ENCODE assay signal across 11 mouse cellular contexts in genomic region chr12:89530679-89531350, GRCm38 (mm10).
DNase-seq lines count a peak whose midpoint lies in the region; ATAC-seq and TF ChIP-seq lines count a peak whose summit lies in the region.
"Had no signal": no experiment of that assay in that cellular context is flagged by ENCODE, and none has a peak within 500 bp of the region (broad histone marks: within the 10 kb centered on the region; RNA-seq: fewer than 3 reads in every experiment).

No protein-coding gene starts in this region.

- H3K4me1 ChIP-seq in cerebellum, adult 2 months (ENCODE audit: control insufficient read depth, insufficient read depth, low read length), result no peaks in the 10 kb centered on the region
- H3K4me1 ChIP-seq in CH12.LX (ENCODE audit: control insufficient read depth in 1 of 2, insufficient read depth in 2 of 2), result no peaks in the 10 kb centered on the region
- peaks cover 4% of the 10 kb centered on the region; the same call in 1 of the 2 replicates for H3K4me1 ChIP-seq in embryonic facial prominence, embryonic 13.5 days

- intact Hi-C loops in left cerebral cortex, postnatal 36 days (cut with DNase I), result no loop called here

- H3K4me2 ChIP-seq in CH12.LX (ENCODE audit: insufficient read depth, low read depth, poor library complexity, severe bottlenecking), result no peak overlapping the region
- H3K4me2 ChIP-seq in embryonic facial prominence, embryonic 13.5 days, result no peak overlapping the region

- ATAC-seq in embryonic facial prominence, embryonic 13.5 days (ENCODE audit: insufficient number of reproducible peaks, insufficient read depth, low FRiP score, low TSS enrichment, low read depth), result no peak

- 41% methylated on average over 4 of the region's 4 CpGs for WGBS in cerebellum, adult 2 months
- WGBS in embryonic facial prominence, embryonic 13.5 days, result 7% methylated on average over 4 of the region's 4 CpGs

- peak; percentile 9 for TF ChIP-seq RAD21 in CH12.LX (IDR thresholded peaks at IDR 0.05; ENCODE audit: low read depth, low read length)

- no peak for DNase-seq in cerebellum, adult 2 months
- DNase-seq in cerebellum, adult 9-11 months, result no peak
- peak; percentile 23 for DNase-seq in CH12.LX (ENCODE audit: extremely low read depth)
- DNase-seq in hindlimb bud, embryonic 11.5 days (ENCODE audit: extremely low spot score, low read depth, low spot score), result peak; percentile 14
- no peak for DNase-seq in spleen, adult 18-20 months
- no peak for DNase-seq in left cerebral cortex, postnatal 36 days (ENCODE audit: low spot score in 2 of 2)
- no peak for DNase-seq in cerebellum, adult 11-12 months
- DNase-seq: cerebellum, postnatal 14 days; gastrocnemius, postnatal 25 days; kidney, adult 18-20 months had no signal

- H3K9ac ChIP-seq in CH12.LX (ENCODE audit: insufficient read depth, low read depth), result no peak overlapping the region
- H3K9ac ChIP-seq in embryonic facial prominence, embryonic 13.5 days, result no peak overlapping the region

- H3K4me3 ChIP-seq in cerebellum, adult 2 months (replicated peaks; ENCODE audit: insufficient read depth, low read depth, low read length), result no peak overlapping the region
- no peak overlapping the region for H3K4me3 ChIP-seq in CH12.LX (replicated peaks in 1 of 3; ENCODE audit: low read depth in 2 of 3, low read length in 2 of 3, poor library complexity in 1 of 3)
- no peak overlapping the region for H3K4me3 ChIP-seq in embryonic facial prominence, embryonic 13.5 days

- TF ChIP-seq EP300 in CH12.LX (IDR thresholded peaks at IDR 0.05; ENCODE audit: low read length), result no peak

- H3K9me3 ChIP-seq in CH12.LX (replicated peaks; ENCODE audit: low read length), result no peaks in the 10 kb centered on the region
- no peaks in the 10 kb centered on the region for H3K9me3 ChIP-seq in embryonic facial prominence, embryonic 13.5 days

- H3K27ac ChIP-seq in cerebellum, adult 2 months (ENCODE audit: insufficient read depth, low read length), result no peak overlapping the region
- H3K27ac ChIP-seq in CH12.LX (ENCODE audit: insufficient read depth, low read depth), result no peak overlapping the region
- H3K27ac ChIP-seq in embryonic facial prominence, embryonic 13.5 days, result peak overlapping the region; percentile 28; the same call in 1 of the 2 replicates

- in situ Hi-C loops in CH12.LX (cut with MboI; ENCODE audit: low pct_ligation_motif_present, low pct_unique_long_range_greater_than_20kb, low sequenced_read_pairs), result no loop called here

- 0 out of 2 replicates have a peak, but pooled peaks have one; percentile 9 for TF ChIP-seq CTCF in cerebellum, adult 2 months (IDR thresholded peaks at IDR 0.05; ENCODE audit: borderline replicate concordance, insufficient read depth, low read depth, low read length)
- TF ChIP-seq CTCF in CH12.LX (conservative IDR thresholded peaks at IDR 0.05 in 1 of 2, IDR thresholded peaks at IDR 0.05 in 1 of 2; ENCODE audit: low read depth in 2 of 2, low read length in 2 of 2), result peak in 1 of 2 experiments; percentile 57; a peak in 2 of 4 replicates

- no peaks in the 10 kb centered on the region for H3K36me3 ChIP-seq in CH12.LX (replicated peaks in 1 of 2; ENCODE audit: control insufficient read depth in 1 of 2, insufficient read depth in 1 of 2, low read length in 1 of 2)
- H3K36me3 ChIP-seq in embryonic facial prominence, embryonic 13.5 days, result no peaks in the 10 kb centered on the region

- TF ChIP-seq POLR2A in cerebellum, adult 2 months (IDR thresholded peaks at IDR 0.05; ENCODE audit: borderline replicate concordance, insufficient read depth, low read length), result no peak
- TF ChIP-seq POLR2A in CH12.LX (IDR thresholded peaks at IDR 0.05; ENCODE audit: low read depth, low read length), result no peak

- no peaks in the 10 kb centered on the region for H3K27me3 ChIP-seq in cerebellum, adult 2 months (ENCODE audit: control insufficient read depth, insufficient read depth, low read length)
- H3K27me3 ChIP-seq in CH12.LX (replicated peaks), result no peaks in the 10 kb centered on the region
- no peaks in the 10 kb centered on the region for H3K27me3 ChIP-seq in embryonic facial prominence, embryonic 13.5 days

- no peaks in the 10 kb centered on the region for H3K79me2 ChIP-seq in CH12.LX (replicated peaks; ENCODE audit: control insufficient read depth, extremely low read depth, insufficient read depth, poor library complexity, severe bottlenecking)

- dilution Hi-C loops in CH12.LX (cut with MboI; ENCODE audit: extremely low pct_ligation_motif_present, extremely low pct_unique_long_range_greater_than_20kb, low sequenced_read_pairs), result no loop called here

TF ChIP-seq in CH12.LX, 34 proteins besides CTCF, POLR2A, EP300 and RAD21:
- no peak for TF ChIP-seq ZMIZ1 (IDR thresholded peaks at IDR 0.05; ENCODE audit: low read depth, low read length)
- no peak for TF ChIP-seq MEF2A (IDR thresholded peaks at IDR 0.05; ENCODE audit: borderline replicate concordance, low read depth, low read length)
- TF ChIP-seq SIN3A (IDR thresholded peaks at IDR 0.05; ENCODE audit: low read length), result no peak
- TF ChIP-seq PAX5 (IDR thresholded peaks at IDR 0.05; ENCODE audit: low read length), result no peak
- no peak for TF ChIP-seq TBP (conservative IDR thresholded peaks at IDR 0.05; ENCODE audit: low read depth, low read length)
- TF ChIP-seq MAZ (IDR thresholded peaks at IDR 0.05; ENCODE audit: low read depth, low read length), result no peak
- no peak for TF ChIP-seq ELF1 (IDR thresholded peaks at IDR 0.05; ENCODE audit: low read depth, low read length)
- no peak for TF ChIP-seq TCF12 (IDR thresholded peaks at IDR 0.05; ENCODE audit: low read depth, low read length)
- no peak for TF ChIP-seq E2F4 (IDR thresholded peaks at IDR 0.05; ENCODE audit: insufficient replicate concordance, low read depth, low read length)
- no peak for TF ChIP-seq ZNF384 (IDR thresholded peaks at IDR 0.05; ENCODE audit: low read depth, low read length)
- no peak for TF ChIP-seq RCOR1 (conservative IDR thresholded peaks at IDR 0.05; ENCODE audit: low read depth, low read length)
- TF ChIP-seq JUND (conservative IDR thresholded peaks at IDR 0.05; ENCODE audit: low read depth, low read length), result no peak
- no peak for TF ChIP-seq MAX (IDR thresholded peaks at IDR 0.05; ENCODE audit: low read length)
- TF ChIP-seq CHD1 (IDR thresholded peaks at IDR 0.05; ENCODE audit: low read depth, low read length), result no peak
- no peak for TF ChIP-seq BHLHE40 (IDR thresholded peaks at IDR 0.05; ENCODE audit: low read depth, low read length)
- TF ChIP-seq KAT2A (IDR thresholded peaks at IDR 0.05; ENCODE audit: insufficient replicate concordance, low read length), result no peak
- no peak for TF ChIP-seq IRF4 (IDR thresholded peaks at IDR 0.05; ENCODE audit: low read depth, low read length)
- TF ChIP-seq MYC (IDR thresholded peaks at IDR 0.05; ENCODE audit: low read depth, low read length), result no peak
- TF ChIP-seq USF2 (conservative IDR thresholded peaks at IDR 0.05; ENCODE audit: low read depth, low read length), result no peak
TF ChIP-seq in CH12.LX: peak in this region for 0.

Comparison
In these comparisons a context has a peak if more than half of its experiments do, and no peak if none do; other contexts are left out.
1. DNase-seq: peak in CH12.LX (single experiment) and hindlimb bud, embryonic 11.5 days (single experiment); none in cerebellum, adult 2 months (0 of 2), cerebellum, adult 9-11 months (single experiment), spleen, adult 18-20 months (0 of 2), left cerebral cortex, postnatal 36 days (0 of 2) and cerebellum, adult 11-12 months (single experiment).